Mouse (Mus musculus): ENCODE results near the gene Cyp4x1.
"Not testable (repeated sequence)": the region's sequence is repeated elsewhere in the genome, so short reads cannot be mapped to it uniquely, and the experiment has no call there.

The Cyp4x1 gene

GRCm38 (mm10) chr4:115133621-115134295 lies at the start of gene Cyp4x1:
TSS of gene Cyp4x1 (minus strand) at chr4:115134281.
- DNase-seq (ENCODE audit: low spot score) = no peak

- DNase-seq (ENCODE audit: low spot score) = not testable (repeated sequence)
Measured at GRCm38 (mm10) chr4:115176201-115176600, 42.1 kb upstream of the Cyp4x1 start.

GRCm38 (mm10) chr4:115174694-115175353 lies 40.7 kb upstream of the Cyp4x1 start:
- DNase-seq (ENCODE audit: low spot score) = no peak

- DNase-seq (ENCODE audit: low spot score) = not testable (repeated sequence)
Measured at GRCm38 (mm10) chr4:115158963-115159362, 24.9 kb upstream of the Cyp4x1 start.

GRCm38 (mm10) chr4:115154723-115155122 lies 20.6 kb upstream of the Cyp4x1 start:
- DNase-seq (ENCODE audit: low spot score) = no peak

- no peak for DNase-seq (ENCODE audit: low spot score)
Measured at GRCm38 (mm10) chr4:115134296-115134630, 182 bp upstream of the Cyp4x1 start.

GRCm38 (mm10) chr4:115133085-115133484 lies 996 bp downstream of the Cyp4x1 start:
- DNase-seq (ENCODE audit: low spot score) = no peak

- DNase-seq (ENCODE audit: low spot score) = no peak
Measured at GRCm38 (mm10) chr4:115124713-115125112, 9.4 kb downstream of the Cyp4x1 start.

GRCm38 (mm10) chr4:115123507-115123906 lies 10.6 kb downstream of the Cyp4x1 start:
- DNase-seq (ENCODE audit: low spot score) = no peak

- no peak for DNase-seq (ENCODE audit: low spot score)
Measured at GRCm38 (mm10) chr4:115121608-115122007, 12.5 kb downstream of the Cyp4x1 start.

GRCm38 (mm10) chr4:115121162-115121561 lies 12.9 kb downstream of the Cyp4x1 start:
- no peak for DNase-seq (ENCODE audit: low spot score)

- DNase-seq (ENCODE audit: low spot score) = no peak
Measured at GRCm38 (mm10) chr4:115119642-115120041, 14.4 kb downstream of the Cyp4x1 start.

- no peak for DNase-seq (ENCODE audit: low spot score)
Measured at GRCm38 (mm10) chr4:115113266-115113665, 20.8 kb downstream of the Cyp4x1 start.

GRCm38 (mm10) chr4:115111167-115111566 lies 22.9 kb downstream of the Cyp4x1 start:
- no peak for DNase-seq (ENCODE audit: low spot score)

GRCm38 (mm10) chr4:115103510-115103909 lies 30.6 kb downstream of the Cyp4x1 start:
- no peak for DNase-seq (ENCODE audit: low spot score)

- DNase-seq (ENCODE audit: low spot score) = no peak
Measured at GRCm38 (mm10) chr4:115101682-115102081, 32.4 kb downstream of the Cyp4x1 start.

GRCm38 (mm10) chr4:115097146-115097496 lies 37.0 kb downstream of the Cyp4x1 start:
- no peak for DNase-seq (ENCODE audit: low spot score)

GRCm38 (mm10) chr4:115096435-115097145 lies 37.5 kb downstream of the Cyp4x1 start:
- no peak for DNase-seq (ENCODE audit: low spot score)

GRCm38 (mm10) chr4:115095671-115096434 lies 38.2 kb downstream of the Cyp4x1 start:
- DNase-seq (ENCODE audit: low spot score) = no peak

- DNase-seq (ENCODE audit: low spot score) = no peak
Measured at GRCm38 (mm10) chr4:115094056-115094455, 40.0 kb downstream of the Cyp4x1 start.

GRCm38 (mm10) chr4:115093331-115093864 lies 40.7 kb downstream of the Cyp4x1 start:
- no peak for DNase-seq (ENCODE audit: low spot score)

GRCm38 (mm10) chr4:115091806-115092205 lies 42.3 kb downstream of the Cyp4x1 start:
- DNase-seq (ENCODE audit: low spot score) = no peak
